Mouse (Mus musculus): Measurements from ENCODE around the gene Trim66.

The Trim66 gene

GRCm38 (mm10) chr7:109522084-109522483, 14.2 kb upstream of the Trim66 start:
- DNase-seq (ENCODE audit: low spot score in 2 of 2) = no peak

DNA sequence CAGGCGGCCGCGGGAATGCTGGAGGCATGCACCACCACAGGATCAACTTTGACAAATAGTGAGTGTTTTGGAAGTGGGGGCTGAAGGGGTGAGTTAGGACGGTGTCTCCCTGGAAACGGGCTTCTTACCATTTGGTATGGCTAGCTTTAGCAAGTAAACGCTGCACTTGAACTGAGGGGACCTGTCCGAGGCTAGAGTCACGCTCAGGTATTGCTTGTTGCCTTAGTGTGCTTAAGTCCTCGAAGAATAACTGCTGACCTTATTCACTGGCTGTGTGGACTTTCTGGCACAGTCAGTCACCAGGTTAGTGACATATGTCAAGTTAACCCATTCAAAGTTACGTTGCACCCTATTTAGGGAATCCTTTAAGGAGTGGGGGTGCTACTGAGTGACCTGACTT, 12.0 kb upstream of the Trim66 start:
- DNase-seq (ENCODE audit: low spot score in 2 of 2) = no peak

- DNase-seq (ENCODE audit: low spot score in 2 of 2) = peak; percentile 98
These were observed 11.1 kb upstream of the Trim66 start, which contains the start of gene Rpl27a for GRCm38 (mm10) chr7:109518838-109519696. Rpl27a (plus strand) TSS chr7:109519147.

GRCm38 (mm10) chr7:109518036-109518681, 10.2 kb upstream of the Trim66 start:
- DNase-seq (ENCODE audit: low spot score in 2 of 2) = no peak

- DNase-seq (ENCODE audit: low spot score in 2 of 2) = no peak
These were observed 8.6 kb upstream of the Trim66 start for GRCm38 (mm10) chr7:109516500-109516899.

DNA sequence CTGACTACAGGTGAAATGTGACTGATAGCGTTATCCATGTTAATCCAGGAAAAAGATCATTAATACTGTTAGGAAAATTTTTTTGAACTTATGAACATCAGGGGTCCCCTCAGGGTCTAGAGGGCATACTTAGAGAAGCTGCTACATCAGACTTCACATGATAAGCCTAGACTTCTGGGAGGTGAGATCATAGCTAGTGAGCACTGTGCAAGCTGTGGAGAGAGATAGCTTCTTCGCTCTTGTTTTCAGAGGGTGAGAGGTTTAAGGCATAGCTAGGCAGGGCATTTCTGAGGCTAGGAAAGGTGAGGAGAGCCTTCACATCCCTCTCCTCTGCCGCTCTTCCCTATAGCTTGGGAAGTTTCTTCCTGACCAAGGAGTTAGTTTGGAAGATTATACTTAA, 3.9 kb upstream of the Trim66 start:
- no peak for DNase-seq (ENCODE audit: low spot score in 2 of 2)

DNA sequence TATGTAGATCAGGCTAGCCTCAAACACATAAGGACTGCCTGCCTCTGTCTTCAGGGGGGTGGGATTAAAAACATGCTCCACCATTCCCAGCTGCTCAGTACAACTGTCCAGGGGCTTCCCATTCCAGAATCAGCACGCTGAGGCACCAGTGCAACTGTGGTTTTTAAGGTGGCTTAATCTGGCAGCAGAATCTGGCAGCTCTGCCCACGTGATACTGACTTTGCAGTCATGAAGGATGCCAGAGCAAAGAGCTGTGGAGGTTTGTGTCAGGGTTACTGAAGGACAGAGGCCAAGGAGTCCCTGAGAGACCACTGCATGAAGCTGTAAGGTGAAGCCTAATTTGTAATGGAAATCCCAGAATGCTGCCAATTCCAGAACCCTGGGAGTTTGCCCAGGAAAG, 2.9 kb upstream of the Trim66 start:
- DNase-seq (ENCODE audit: low spot score in 2 of 2) = no peak

GRCm38 (mm10) chr7:109507572-109507971, 362 bp downstream of the Trim66 start:
- DNase-seq (ENCODE audit: low spot score in 2 of 2) = no peak

- DNase-seq (ENCODE audit: low spot score in 2 of 2) = no peak
These were observed 815 bp downstream of the Trim66 start for GRCm38 (mm10) chr7:109507119-109507518.

DNA sequence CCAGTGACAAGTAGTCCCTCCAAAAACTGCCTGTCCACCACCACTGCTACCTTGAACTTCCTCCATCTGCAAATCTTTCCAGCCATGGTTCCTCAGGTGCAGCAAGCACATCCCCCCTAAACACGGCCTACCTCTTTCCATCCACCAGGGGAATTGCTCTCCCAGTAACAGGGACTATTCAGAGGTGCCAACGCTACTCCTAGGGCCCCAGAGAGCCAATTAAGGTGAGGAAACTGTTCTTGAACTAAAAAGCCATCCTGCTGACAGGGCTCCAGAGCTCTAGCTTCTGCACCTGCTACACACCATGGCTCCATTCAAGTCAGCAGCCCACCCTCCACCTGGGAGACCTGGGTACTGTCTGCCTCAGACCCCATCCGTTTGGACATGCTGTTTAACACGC, 10.4 kb downstream of the Trim66 start:
- DNase-seq (ENCODE audit: low spot score in 2 of 2) = no peak

GRCm38 (mm10) chr7:109493319-109494316, 14.3 kb downstream of the Trim66 start:
- DNase-seq (ENCODE audit: low spot score in 2 of 2) = peak in 1 of 2 experiments; percentile 10

DNA sequence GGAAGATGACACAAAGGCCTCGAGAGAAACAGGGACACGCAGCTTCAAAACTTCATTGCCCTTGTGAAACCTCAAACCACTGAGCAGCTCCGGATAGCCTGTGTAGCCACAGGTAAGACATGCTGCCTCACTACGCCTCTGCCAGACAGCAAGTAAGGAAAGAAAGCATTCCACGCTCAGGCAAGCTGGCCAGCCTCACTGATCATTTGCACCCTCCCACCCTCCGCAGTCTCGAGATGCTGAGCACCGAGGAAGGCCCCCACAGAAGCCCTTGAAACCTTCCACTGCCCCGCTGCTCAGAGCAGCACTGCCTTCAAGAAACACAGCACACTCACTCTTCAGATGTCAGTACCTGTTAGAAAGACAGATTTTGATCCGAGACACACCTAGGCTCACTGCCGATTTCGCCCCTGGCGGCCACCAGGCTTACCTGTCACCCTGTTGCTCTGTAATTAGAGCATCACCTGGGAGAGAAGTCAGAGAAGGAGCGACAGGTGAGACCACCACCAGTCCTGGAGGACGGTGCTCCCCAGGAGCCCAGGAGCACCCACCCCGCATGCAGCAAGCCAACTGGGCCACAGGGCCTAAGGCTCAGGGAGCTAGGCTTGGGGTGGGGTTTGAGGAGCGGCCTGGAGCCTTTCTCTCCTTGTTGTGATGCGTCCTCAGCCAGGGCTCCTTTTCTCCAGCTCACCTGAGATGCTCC, 15.2 kb downstream of the Trim66 start:
- DNase-seq (ENCODE audit: low spot score in 2 of 2) = no peak

- no peak for DNase-seq (ENCODE audit: low spot score in 2 of 2)
These were observed 23.7 kb downstream of the Trim66 start for GRCm38 (mm10) chr7:109484221-109484620.

GRCm38 (mm10) chr7:109480765-109481197, 27.2 kb downstream of the Trim66 start:
- peak in 1 of 2 experiments; percentile 30 for DNase-seq (ENCODE audit: low spot score in 2 of 2)

- no peak for DNase-seq (ENCODE audit: low spot score in 2 of 2)
These were observed 30.0 kb downstream of the Trim66 start for GRCm38 (mm10) chr7:109477926-109478325.

GRCm38 (mm10) chr7:109470700-109471099, 37.2 kb downstream of the Trim66 start:
- DNase-seq (ENCODE audit: low spot score in 2 of 2) = no peak

DNA sequence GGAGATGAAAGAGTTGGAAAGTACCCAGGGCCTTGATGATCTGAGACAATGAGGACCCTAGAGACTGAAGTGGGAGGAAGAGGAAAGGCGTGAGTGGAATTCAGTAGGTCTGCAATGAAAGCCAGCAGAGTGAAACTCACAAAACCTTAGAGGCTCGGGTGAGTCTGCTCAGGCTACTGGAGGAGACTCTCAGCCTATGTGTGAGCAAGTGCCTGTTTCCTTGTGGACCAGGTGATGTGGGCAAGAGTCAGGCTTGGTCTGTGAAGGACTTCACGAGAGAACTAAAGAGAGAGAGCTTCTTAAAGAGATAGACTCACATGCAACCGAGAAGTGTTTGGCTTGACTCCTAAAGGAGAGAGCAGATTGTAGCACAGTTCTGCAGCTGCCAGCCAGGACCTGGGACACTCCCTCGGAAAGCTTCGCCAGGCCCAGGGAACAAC, 39.7 kb downstream of the Trim66 start:
- no peak for DNase-seq (ENCODE audit: low spot score in 2 of 2)

- DNase-seq (ENCODE audit: low spot score in 2 of 2) = no peak
These were observed 40.3 kb downstream of the Trim66 start for GRCm38 (mm10) chr7:109467591-109467990.

GRCm38 (mm10) chr7:109460698-109461097, 47.2 kb downstream of the Trim66 start:
- no peak for DNase-seq (ENCODE audit: low spot score in 2 of 2)

GRCm38 (mm10) chr7:109456563-109456962, 51.4 kb downstream of the Trim66 start:
- no peak for DNase-seq (ENCODE audit: low spot score in 2 of 2)

DNA sequence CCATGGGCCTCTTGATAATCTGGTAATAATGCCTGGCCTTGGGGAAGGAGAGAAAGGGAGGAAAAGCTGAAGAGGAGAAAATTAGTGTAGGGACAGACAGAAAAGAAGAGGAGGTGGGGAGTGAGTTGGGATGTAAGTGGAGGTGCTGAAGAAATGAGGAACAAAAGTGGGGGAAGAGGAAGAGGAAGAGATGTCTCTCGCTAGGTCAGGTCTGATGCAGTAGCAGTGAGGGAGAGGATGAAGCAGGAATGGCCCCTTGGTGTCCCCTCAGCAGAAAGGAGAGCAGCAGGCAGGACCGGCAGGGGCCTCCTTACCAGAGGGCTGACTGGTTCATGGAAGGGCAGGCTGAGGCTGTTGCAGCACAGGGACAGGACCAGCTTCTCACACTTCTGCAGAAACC, 52.2 kb downstream of the Trim66 start:
- DNase-seq (ENCODE audit: low spot score in 2 of 2) = no peak

All from cerebellum, postnatal 4 days (tissue).